Mouse (Mus musculus): Measurements from ENCODE around the gene Sun1. TPM values are rescaled to one million over a fixed set of nuclear protein-coding genes. Genes with fewer than 3 reads are reported as not detected.

The Sun1 gene
- 40.8 TPM for polyA plus RNA-seq (2014; fragmentation: Illumina TruSeq; extraction: RNeasy Lipid Tissue Mini Kit (QIAGEN cat#74804); ENCODE audit: low read depth, low replicate concordance)

DNA sequence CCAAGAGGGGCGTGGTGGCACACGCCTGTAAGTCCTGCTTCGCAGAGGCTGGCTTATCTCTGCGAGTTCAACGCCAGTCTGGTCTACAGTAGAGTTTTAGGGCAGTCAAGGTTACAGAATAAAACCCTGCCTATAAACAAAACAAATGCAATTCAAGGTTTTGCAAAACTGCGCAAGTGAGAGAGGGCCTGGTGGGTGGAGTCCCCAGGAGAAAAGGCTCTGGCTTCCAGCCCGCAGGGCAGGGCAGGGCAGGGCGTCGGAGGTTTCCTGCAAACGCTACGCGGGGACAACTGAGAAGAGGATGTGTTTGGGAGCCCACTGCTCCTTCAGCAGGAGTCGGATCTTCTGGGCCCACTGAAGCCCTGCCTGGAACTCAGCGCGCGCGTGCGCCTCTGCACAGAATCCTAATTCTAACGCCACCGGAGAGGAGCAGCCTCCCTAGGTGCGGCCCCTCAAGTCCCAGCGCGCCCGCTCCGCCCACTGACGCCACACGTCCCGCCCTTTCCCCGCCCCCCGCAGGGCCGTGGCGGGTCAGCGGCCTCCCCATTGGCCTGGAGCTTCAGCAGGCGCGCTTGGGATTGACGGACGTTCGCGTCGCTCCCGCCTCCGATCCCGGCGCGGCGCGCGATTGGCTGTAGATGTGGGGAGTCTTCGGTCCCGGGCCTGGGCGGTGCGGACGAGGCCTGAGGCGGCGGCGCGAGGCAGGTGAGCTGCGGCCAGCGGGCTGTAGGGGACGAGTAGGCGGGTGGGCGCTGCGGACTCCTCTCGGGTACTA, at the start of gene Sun1:
Sun1 (plus strand) TSS at position 643 of the 775 bp plus-strand sequence.

DNA sequence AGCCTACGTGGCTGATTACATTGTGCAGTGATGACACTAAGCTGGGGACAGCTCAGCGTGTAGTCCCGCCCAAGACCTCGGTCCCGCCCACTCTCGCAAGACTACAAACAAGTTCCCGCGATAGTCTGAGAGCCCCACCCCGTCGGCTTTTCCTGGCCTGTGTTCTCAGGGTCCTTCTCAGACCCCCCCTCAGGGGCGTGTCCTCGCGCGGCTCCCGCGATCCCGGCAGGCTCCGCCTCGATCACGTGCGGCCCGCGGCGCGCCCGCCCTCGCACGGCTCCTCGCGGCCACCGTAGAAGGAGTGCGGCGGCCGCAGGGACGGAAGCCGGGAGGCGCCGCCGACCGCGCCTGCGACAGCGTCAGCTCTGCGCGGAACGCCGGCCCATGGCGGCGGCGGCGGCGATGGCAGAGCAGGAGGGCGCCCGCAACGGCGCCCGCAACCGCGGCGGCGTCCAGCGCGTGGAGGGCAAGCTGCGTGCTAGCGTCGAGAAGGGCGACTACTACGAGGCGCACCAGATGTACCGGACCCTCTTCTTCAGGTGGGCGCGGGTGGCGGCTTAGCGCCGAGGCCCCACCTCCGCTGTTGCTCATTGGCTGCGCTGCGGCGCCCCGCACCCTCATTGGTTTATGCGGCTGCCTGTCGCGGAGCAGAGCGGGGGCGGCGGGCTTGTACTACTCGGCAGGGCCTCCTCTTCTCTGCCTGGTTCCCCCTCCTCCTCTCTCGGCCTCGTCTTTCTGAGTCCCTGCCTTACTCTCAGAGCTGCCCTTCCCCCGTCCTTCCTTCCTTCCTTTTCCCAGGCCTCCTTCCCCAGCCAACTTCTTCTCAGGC, 51.9 kb downstream of the Sun1 start, which contains the start of gene Get4:
Get4 (plus strand) TSS at position 244 of the 829 bp plus-strand sequence.

Other genes starting within 250 kb of the Sun1 start
- gene Pdgfa, start 203.3 kb upstream of the Sun1 start, polyA plus RNA-seq (2014; fragmentation: Illumina TruSeq; extraction: RNeasy Lipid Tissue Mini Kit (QIAGEN cat#74804); ENCODE audit: low read depth, low replicate concordance) = 23.5 TPM
- gene Prkar1b, start 50.6 kb upstream of the Sun1 start, polyA plus RNA-seq (2014; fragmentation: Illumina TruSeq; extraction: RNeasy Lipid Tissue Mini Kit (QIAGEN cat#74804); ENCODE audit: low read depth, low replicate concordance) = 2.5 TPM
- 8.5 TPM for gene Dnaaf5, start 50.4 kb upstream of the Sun1 start, polyA plus RNA-seq (2014; fragmentation: Illumina TruSeq; extraction: RNeasy Lipid Tissue Mini Kit (QIAGEN cat#74804); ENCODE audit: low read depth, low replicate concordance)
- 57.6 TPM for gene Get4, start 51.7 kb downstream of the Sun1 start, polyA plus RNA-seq (2014; fragmentation: Illumina TruSeq; extraction: RNeasy Lipid Tissue Mini Kit (QIAGEN cat#74804); ENCODE audit: low read depth, low replicate concordance)
- gene Adap1, start 125.0 kb downstream of the Sun1 start, polyA plus RNA-seq (2014; fragmentation: Illumina TruSeq; extraction: RNeasy Lipid Tissue Mini Kit (QIAGEN cat#74804); ENCODE audit: low read depth, low replicate concordance) = 5.2 TPM
- gene Cox19, start 150.8 kb downstream of the Sun1 start, polyA plus RNA-seq (2014; fragmentation: Illumina TruSeq; extraction: RNeasy Lipid Tissue Mini Kit (QIAGEN cat#74804); ENCODE audit: low read depth, low replicate concordance) = 45.5 TPM
- not detected for gene Cyp2w1, start 152.0 kb downstream of the Sun1 start, polyA plus RNA-seq (2014; fragmentation: Illumina TruSeq; extraction: RNeasy Lipid Tissue Mini Kit (QIAGEN cat#74804); ENCODE audit: low read depth, low replicate concordance)
- gene Gpr146, start 177.1 kb downstream of the Sun1 start, polyA plus RNA-seq (2014; fragmentation: Illumina TruSeq; extraction: RNeasy Lipid Tissue Mini Kit (QIAGEN cat#74804); ENCODE audit: low read depth, low replicate concordance) = 14.4 TPM
- gene C130050O18Rik, start 204.6 kb downstream of the Sun1 start, polyA plus RNA-seq (2014; fragmentation: Illumina TruSeq; extraction: RNeasy Lipid Tissue Mini Kit (QIAGEN cat#74804); ENCODE audit: low read depth, low replicate concordance) = 0.82 TPM
- gene Gper1, start 222.5 kb downstream of the Sun1 start, polyA plus RNA-seq (2014; fragmentation: Illumina TruSeq; extraction: RNeasy Lipid Tissue Mini Kit (QIAGEN cat#74804); ENCODE audit: low read depth, low replicate concordance) = 7.0 TPM